Mouse (Mus musculus) mouse embryonic stem cell (cell line): ENCODE results near the gene Cdk8.

Experiments
- in situ Hi-C, 2 experiments: fragments of 300-500 bp; cut with MboI; formaldehyde crosslinking; loops; 1 replicate in 1 of 2; 3 replicates in 1 of 2; pipeline ENCODE4 v1.14.3; 2019 to 2020; ENCODE audit warnings: low sequenced_read_pairs in 2 of 2, low pct_unique_long_range_greater_than_20kb in 1 of 2, mixed read lengths in 1 of 2; ENCODE audit not compliant: unreplicated experiment in 1 of 2

Gene Cdk8

DNA sequence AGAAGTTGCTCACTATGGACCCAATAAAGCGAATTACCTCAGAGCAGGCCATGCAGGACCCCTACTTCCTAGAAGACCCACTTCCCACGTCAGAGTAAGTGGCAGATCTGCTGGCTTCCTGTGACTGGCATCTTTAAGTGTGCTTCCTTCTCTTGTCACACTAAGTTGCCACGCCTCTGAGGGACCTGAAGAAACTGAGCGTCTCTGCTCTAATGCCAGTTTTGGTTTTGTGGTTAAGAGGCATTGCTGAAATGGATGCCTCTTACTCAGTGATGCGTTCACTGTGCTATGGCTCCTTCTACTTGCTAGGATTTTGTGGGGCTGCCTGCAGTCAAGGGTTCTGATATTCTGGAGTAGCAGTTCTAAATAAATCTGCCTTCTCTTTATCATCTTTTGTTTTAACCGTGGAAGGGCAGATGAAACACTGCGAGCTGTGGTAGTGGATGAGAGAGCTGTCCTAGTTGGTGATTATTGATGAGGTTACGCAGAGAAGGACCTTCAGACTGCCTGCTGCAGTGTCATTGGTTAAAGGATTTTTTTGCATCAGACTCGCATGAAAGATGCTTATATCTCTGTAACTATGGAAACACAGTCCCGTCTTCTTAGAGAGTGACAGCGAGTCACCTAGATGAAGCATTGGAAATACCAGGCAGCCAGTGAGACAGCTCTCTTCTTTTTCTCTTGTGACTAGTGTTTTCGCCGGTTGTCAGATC lies 67.9 kb downstream of the Cdk8 start:
- in situ Hi-C loops = no loop called here

DNA sequence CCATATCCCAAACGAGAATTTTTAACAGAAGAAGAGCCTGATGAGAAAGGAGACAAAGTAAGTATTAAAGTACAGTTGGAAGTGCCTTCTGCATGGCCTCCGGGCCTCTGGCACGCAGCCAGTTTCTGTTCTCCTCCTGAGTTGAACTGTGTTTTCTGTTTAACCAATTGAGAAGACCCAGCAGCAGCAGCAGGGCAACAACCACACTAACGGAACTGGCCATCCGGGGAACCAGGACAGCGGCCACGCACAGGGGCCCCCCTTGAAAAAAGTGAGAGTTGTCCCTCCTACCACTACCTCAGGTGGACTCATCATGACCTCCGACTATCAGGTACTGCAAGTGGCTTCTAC lies 68.5 kb downstream of the Cdk8 start:
- in situ Hi-C loops = no loop called here

DNA sequence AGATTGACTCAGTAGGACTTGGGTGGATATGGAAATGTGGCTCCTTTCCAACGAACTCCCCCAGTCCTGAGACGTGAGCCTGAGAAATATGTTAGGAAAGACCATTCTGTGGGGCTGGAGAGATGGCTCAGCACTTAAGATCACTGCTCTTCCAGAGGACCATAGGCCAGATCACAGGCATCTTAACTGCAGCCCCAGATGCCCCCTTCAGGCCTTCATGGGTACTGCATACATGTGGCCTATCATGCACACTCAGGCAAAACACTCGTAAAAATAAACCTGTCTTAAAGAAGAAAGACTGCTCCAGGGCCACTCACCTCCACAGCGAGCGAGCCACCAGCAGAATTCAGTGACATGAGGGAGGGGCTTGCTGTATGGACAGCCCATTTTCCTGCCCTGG lies 72.4 kb downstream of the Cdk8 start:
- in situ Hi-C loops = no loop called here

DNA sequence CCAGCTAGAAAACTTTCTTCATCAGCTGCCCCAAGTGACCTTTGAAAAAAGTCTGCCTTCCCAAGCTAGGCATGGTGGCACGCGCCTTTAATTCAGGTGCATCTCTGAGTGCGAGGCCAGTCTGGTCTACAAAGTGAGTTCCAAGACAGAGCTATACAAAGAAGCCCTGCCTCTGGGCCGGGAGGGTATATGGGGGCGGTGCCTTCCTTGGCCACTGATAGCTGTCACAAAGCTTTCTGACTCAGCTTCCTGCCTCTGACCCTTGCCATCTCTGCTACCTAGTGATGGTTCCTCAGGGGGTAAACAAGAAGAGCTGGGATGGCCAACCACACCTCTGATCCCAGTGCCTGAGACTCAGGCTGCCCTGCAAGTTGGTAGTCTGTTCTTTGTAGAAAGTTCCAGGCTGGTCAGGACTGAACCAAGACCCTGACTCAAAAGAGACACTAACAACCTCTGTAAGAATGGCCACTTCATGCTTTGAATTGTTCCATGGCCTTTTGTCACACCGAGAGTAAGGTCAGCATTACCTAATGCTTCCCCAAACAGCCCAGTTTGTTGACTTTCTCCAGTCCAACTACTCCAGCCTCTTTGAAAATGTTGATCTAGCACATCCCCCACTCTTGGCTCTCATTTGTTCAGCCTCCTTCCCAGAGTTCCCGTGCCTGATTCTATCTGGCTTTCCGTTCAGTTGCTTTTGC lies 76.2 kb downstream of the Cdk8 start:
- in situ Hi-C loops = no loop called here

DNA sequence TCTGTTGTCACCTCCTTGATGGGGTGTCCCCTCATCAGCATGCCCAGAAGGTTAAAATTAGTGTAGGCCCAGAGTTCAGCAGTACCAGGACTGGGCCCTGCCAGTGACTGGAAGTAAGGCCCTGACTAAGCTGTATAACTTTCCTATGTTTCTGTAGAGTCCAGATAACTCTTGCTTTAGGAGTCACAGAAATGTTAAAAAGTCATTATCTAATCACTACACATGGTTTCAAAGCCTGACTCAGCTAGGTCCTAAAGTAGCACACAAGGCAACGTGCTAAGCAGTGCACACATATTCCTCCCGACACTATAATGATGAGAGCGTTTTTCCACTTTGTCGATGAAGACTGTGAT lies 76.7 kb downstream of the Cdk8 start:
- in situ Hi-C loops = no loop called here

DNA sequence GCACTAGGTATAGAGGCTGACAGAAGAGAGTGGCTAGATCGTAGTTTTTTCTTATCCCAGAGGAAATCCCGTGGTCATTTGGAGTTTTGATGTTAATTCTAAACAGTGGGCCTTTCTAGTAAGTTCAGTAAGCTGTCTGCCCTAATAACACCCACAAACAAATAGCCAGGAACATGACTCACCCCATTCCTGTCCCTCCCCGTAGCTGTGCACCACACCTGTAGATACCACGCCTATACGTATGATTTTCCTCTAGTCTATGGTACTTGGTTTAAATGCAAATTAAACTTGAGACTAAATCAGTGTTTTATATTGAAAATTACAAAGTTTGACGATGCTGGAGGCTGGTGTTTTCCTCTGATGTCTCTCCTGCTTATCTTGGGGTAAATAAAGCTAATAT lies 83.5 kb downstream of the Cdk8 start:
- in situ Hi-C loops = no loop called here

DNA sequence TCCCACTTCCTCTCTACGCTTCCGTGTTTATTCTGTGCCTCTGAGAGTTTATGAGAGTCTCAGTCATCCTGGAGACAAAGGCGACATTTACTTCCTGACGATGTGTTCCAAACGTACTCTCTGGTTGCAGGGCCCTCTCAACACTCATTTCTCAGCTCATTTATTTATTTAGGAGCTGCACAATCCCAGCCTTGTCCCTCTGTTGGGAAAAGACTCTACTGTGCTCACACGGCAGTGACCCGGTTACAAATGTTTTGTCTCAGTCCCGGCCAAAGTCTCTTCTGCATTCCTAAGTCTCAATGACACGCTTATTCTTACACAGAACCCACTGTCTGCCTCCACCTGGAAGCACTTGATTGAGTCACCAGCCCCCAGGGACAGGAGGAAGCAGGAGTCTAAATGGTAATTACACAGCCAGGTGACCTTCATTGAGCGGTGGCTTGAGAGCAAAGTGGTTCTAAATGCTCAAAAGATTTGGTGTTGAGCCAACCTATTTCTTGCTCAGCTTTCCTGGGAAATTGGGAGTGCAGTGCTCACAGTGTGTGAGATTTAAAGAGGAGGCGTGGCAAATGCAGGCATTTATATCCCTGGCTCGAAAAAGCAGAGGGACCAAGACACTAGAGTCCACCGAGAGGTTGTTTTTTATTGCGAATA lies 84.4 kb downstream of the Cdk8 start:
- in situ Hi-C loops = no loop called here

DNA sequence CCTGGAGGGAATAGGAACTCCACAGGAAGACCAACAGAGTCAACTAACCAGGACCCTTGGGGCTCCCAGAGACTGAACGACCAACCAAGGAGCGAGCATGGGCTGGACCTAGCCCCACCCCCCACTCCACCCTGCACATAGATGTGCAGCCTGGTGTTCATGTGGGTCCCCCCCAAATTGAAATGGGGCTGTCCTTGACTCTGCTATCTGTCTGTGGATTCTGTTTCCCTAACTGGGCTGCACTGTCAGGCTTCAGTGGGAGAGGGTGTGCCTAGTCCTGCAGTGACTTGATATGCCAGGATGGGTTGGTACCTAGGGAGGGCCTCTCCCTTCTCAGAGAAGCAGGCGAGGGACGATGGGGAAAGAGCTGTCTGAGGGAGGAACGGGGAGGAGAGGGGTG lies 85.3 kb downstream of the Cdk8 start:
- in situ Hi-C loops = no loop called here

DNA sequence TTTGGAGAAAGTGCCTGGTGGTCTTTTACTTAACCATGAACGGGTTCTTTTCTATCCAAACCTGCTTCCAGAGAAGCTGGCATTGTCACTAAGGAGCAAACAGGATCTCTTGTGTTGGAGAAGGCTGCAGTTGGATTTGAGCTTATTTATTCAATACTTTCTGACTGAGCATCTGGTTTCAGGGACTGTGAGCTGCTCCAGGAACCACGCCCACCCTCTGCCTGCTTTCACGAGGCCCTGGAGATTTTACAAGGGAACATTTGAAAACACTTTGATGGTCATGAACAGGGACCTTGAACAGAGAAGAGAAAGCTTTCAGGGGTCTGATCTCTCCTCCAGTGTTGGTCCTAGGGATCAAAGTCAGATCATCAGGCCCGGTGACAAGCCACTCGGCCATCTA lies 87.0 kb downstream of the Cdk8 start:
- in situ Hi-C loops = no loop called here

DNA sequence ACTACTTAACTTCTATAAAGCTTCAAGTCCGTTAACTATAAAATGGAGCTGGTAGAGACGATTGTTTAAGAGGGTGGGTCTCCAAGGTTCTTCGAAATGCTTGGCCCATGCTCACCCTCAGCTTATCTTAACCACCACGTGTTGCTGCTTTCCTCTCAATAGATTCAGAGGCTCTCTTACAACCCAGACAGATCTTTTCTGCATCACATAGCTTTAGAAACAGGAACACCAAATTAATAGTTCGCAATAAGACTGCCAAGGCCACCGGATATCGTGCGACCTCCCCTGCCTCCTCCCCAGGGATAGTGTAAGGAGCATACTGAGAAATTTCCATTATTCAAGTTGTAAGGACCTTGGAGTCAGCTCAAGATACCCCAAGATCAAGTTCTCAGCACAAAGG lies 87.4 kb downstream of the Cdk8 start:
- in situ Hi-C loops = no loop called here

DNA sequence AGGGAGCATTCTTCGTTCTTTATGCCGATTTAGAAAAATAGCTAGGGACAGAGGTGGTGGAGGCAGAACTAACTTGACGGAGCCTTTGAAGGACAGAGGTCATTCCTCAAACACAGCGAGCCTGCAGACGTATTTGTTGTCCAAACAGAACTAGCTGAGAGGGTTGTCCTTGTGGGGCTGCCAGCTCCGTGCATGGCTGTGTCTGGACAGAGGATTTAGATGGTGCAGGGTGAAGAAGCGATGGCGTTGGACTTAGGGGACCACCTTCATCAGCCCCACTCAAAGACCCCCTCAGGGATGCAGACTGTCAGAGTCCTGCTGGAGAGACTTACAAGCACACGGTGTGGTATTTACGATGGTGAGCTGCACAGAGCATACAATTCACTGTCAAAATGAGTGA lies 97.9 kb downstream of the Cdk8 start:
- in situ Hi-C loops = no loop called here

DNA sequence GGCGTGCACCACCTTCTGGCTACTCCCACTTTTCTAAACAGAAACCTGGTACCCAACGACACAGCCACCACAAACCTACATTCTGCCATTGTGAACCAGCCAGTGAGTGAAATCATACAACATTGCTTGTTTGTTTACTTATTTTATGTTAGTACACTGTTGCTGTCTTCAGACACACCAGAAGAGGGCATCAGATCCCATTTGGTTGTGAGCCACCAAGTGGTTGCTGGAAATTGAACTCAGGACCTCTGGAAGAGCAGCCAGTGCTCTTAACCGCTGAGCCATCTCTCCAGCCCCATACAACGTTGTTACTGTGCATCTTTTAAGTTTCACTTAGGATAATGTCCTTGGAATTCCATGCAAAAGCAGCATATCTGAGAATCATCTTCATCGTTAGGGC lies 98.5 kb downstream of the Cdk8 start:
- in situ Hi-C loops = no loop called here

DNA sequence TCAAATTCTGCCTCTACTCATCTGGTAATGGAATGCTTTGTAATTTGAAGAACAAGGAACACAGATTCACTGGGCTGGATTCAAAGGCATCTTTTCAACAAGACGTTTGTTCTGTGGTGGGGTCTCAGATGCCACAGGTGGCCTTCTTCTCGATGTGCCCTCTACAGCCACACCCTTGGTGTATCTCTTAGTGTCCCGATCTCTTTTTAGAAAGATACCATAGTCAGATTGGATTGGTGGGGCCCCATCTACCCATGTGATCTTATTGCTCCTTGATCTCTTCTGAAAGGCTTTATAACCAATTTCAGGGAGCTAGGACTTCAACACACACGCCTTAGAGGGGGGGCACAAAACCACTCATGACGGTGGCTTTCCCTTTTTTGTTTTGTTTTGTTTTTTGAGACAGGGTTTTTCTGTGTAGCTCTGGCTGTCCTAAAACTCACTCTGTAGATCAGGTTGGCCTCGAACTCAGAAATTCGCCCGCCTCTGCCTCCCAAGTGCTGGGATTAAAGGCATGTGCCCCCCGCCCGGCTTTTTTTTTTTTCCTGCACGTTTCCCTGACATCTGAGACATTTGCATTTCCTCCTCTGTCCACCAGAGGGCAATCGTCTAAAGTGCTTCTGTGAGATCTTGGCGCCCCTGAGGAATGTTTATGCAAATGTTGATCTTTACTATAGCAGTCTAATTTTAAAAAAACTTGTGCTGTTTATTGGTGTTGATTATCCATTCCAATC lies 99.2 kb downstream of the Cdk8 start:
- in situ Hi-C loops = no loop called here

DNA sequence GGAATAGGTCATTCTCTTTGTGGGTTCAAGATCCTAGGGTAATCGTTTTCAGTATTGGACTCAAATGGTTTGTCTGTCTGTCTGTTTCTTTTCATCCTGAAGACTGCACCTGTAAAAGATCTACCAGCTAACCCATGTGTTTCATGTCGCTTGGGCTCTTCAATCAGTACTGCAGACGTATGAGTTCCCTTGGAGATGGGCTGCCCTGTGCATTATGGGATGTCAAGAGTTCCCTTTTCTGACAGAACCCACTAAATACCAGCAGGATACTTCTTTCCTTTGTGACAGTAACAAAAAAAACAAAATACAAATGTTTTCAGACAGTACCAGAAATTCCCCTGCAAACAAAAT lies 99.7 kb downstream of the Cdk8 start:
- in situ Hi-C loops = no loop called here

DNA sequence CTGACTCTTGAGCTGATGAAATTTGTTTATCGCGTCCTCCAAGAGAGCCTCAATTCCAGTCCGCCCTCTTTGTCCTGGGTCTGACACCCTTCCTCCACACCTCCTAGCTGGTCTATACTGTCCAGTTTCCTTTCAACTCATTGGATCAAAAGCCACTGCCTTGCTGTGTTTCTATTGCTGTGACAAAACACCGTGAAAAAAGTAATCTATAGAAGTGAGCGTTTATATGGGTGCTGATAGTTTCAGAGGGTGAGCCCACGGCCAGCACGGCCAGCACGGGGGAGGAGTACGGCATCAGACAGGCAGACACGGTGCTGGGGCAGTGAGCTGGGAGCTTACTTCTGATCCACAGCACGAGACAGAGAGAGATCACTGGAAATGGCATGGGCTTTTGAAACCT lies 100.1 kb downstream of the Cdk8 start:
- in situ Hi-C loops = no loop called here

DNA sequence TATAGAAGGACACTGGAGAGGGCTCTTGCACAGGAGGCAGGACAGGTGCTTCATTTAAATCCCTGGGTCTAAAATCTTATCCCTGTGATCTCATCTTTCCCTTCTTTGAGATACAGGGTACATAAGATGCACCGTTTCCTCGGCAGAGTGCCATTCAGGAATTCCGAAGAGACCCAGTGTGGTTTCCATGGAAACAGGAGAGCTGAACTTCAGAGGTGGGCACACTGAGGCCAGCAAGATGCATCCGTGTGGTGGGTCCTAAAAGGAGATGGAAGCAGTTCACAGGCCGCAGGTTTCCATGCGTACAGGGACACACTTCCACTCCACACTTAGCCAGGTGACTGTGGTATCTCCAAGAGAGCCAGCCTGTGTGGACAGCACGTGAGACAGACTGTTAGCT lies 101.5 kb downstream of the Cdk8 start:
- in situ Hi-C loops = no loop called here

DNA sequence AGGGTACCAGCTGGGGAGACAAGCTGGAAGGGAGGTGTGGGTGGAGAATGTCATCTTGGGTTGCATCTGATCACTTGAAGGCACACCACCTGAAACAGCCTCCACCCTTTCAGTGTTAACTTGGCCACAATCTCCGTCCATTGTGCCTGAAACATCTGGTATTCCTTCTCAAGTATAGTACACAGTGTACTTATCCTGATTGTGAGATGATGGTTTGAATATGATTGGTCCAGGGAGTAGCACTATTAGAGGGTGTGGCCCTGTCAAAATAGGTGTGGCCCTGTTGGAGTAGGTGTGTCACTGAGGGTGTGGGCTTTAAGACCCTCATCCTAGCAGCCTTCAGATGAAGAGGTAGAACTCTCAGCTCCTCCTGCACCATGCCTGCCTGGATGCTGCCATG lies 103.4 kb downstream of the Cdk8 start:
- in situ Hi-C loops = no loop called here

DNA sequence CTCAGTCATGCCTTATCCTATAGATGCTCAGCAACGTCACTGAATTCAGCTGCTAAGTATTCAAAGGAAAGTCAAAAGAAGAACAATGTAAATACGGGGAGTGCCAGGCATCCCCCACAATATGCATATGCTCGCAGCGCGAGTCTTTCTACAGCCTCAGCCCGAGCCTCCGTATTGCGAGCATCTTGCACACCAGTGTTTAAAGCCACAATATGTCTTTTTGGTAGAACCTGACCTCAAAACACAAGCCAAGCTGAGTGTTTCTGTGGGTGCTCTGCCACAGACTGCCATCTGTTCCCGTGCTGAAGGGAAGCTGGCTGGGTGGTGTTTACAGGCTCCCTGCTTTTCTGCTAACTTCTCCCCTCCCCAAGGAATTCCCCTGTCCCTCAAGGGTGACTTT lies 107.0 kb downstream of the Cdk8 start:
- in situ Hi-C loops = no loop called here

DNA sequence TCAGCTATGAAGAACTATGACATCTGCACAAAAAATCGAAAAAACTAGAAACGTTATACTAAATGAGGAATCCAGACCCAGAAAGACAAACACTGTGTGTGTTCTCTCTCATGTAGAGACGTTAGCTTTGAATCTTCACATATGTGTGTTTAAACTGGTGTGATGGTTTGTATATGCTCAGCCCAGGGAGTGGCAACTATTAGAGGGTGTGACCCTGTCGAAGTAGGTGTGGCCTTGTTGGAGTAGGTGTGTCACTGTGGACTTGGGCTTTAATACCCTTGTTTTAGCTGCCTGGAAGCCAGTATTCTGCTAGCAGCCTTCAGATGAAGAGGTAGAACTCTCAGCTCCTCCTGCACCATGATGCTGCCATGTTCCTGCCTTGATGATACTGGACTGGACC lies 109.0 kb downstream of the Cdk8 start:
- in situ Hi-C loops = no loop called here
